Mouse (Mus musculus) CH12.LX (cell line): Measurements from ENCODE around the gene Adgrl3. TPM values are rescaled to one million over a fixed set of nuclear protein-coding genes. Genes with fewer than 3 reads are reported as not detected.

Experiments
- DNase-seq: peaks from one replicate; pipeline ENCODE4 v3.0.0-alpha.2; 2013; ENCODE audit errors: extremely low read depth
- H3K27ac ChIP-seq: 2 replicates; pipeline ENCODE4 v1.5.1; 2012; ENCODE audit warnings: low read depth, mild to moderate bottlenecking, control low read depth, moderate library complexity; ENCODE audit not compliant: insufficient read depth
- H3K27me3 ChIP-seq: replicated peaks from 2 replicates; pipeline ENCODE3; 2012; ENCODE audit warnings: inconsistent platforms
- H3K36me3 ChIP-seq, 2 experiments: replicated peaks in 1 of 2; 2 replicates each; pipeline versions ENCODE3 to v1.6.1; 2012; ENCODE audit warnings: inconsistent platforms in 1 of 2, low read length in 1 of 2, mild to moderate bottlenecking in 1 of 2, mixed read lengths in 1 of 2, moderate library complexity in 1 of 2; ENCODE audit not compliant: control insufficient read depth in 1 of 2, insufficient read depth in 1 of 2
- H3K4me1 ChIP-seq, 2 experiments: 2 replicates each; pipeline ENCODE4 v1.6.1; 2012; ENCODE audit warnings: inconsistent platforms in 1 of 2, moderate library complexity in 1 of 2; ENCODE audit not compliant: insufficient read depth in 2 of 2, control insufficient read depth in 1 of 2
- H3K4me2 ChIP-seq: 2 replicates; pipeline ENCODE4 v1.6.1; 2012; ENCODE audit warnings: low read depth, mild to moderate bottlenecking, control low read depth; ENCODE audit not compliant: poor library complexity, insufficient read depth, severe bottlenecking
- H3K4me3 ChIP-seq, 3 experiments: fragments of 150-350 bp in 1 of 3; sonication (generic) in 1 of 3; replicated peaks in 1 of 3; 2 replicates each; pipeline versions ENCODE3 to v1.5.1; 2011 to 2012; ENCODE audit warnings: low read depth in 2 of 3, low read length in 2 of 3, mild to moderate bottlenecking in 2 of 3, moderate library complexity in 2 of 3, control low read depth in 1 of 3, improper control_type of control experiment in 1 of 3, inconsistent platforms in 1 of 3, mixed read lengths in 1 of 3; ENCODE audit not compliant: poor library complexity in 1 of 3
- H3K79me2 ChIP-seq: replicated peaks from 2 replicates; pipeline ENCODE4 v1.6.1; 2012; ENCODE audit warnings: mild to moderate bottlenecking, moderate library complexity; ENCODE audit not compliant: control insufficient read depth, poor library complexity, insufficient read depth, severe bottlenecking; ENCODE audit errors: extremely low read depth
- H3K9ac ChIP-seq: 2 replicates; pipeline ENCODE4 v1.6.1; 2012; ENCODE audit warnings: low read depth, mild to moderate bottlenecking, control low read depth, moderate library complexity; ENCODE audit not compliant: insufficient read depth
- H3K9me3 ChIP-seq: replicated peaks from 2 replicates; pipeline ENCODE3; 2012; ENCODE audit warnings: low read length, inconsistent platforms, mixed read lengths
- BHLHE40 ChIP-seq: IDR thresholded peaks from 2 replicates; pipeline ENCODE4 v1.6.1; 2011; ENCODE audit warnings: mild to moderate bottlenecking, low read depth, low read length, improper control_type of control experiment
- CHD1 ChIP-seq: IDR thresholded peaks from 2 replicates; pipeline ENCODE4 v1.6.1; 2012; ENCODE audit warnings: low read depth, low read length, improper control_type of control experiment, inconsistent platforms
- CTCF ChIP-seq, 2 experiments: IDR thresholded peaks in 1 of 2; conservative IDR thresholded peaks in 1 of 2; 2 replicates each; pipeline ENCODE4 v1.5.1; 2011 to 2012; ENCODE audit warnings: low read depth in 2 of 2, low read length in 2 of 2, improper control_type of control experiment in 1 of 2, inconsistent platforms in 1 of 2, mild to moderate bottlenecking in 1 of 2, moderate library complexity in 1 of 2
- ELF1 ChIP-seq: IDR thresholded peaks from 2 replicates; pipeline ENCODE4 v1.6.1; 2014; ENCODE audit warnings: low read depth, mild to moderate bottlenecking, inconsistent platforms, low read length, improper control_type of control experiment
- EP300 ChIP-seq: IDR thresholded peaks from 2 replicates; pipeline ENCODE4 v1.6.1; 2011; ENCODE audit warnings: low read length, improper control_type of control experiment
- ETS1 ChIP-seq: conservative IDR thresholded peaks from 2 replicates; pipeline ENCODE4 v1.6.1; 2012; ENCODE audit warnings: low read depth, mild to moderate bottlenecking, inconsistent platforms, low read length, improper control_type of control experiment, moderate library complexity
- GABPA ChIP-seq: IDR thresholded peaks from 2 replicates; pipeline ENCODE4 v1.6.1; 2012; ENCODE audit warnings: low read depth, low read length, improper control_type of control experiment, inconsistent platforms; ENCODE audit not compliant: insufficient replicate concordance
- JUN ChIP-seq: IDR thresholded peaks from 2 replicates; pipeline ENCODE4 v1.6.1; 2011; ENCODE audit warnings: low read depth, mild to moderate bottlenecking, low read length, improper control_type of control experiment, moderate library complexity; ENCODE audit not compliant: insufficient read depth
- JUND ChIP-seq: conservative IDR thresholded peaks from 2 replicates; pipeline ENCODE4 v1.6.1; 2011; ENCODE audit warnings: low read depth, low read length, improper control_type of control experiment
- MAFK ChIP-seq: IDR thresholded peaks from 2 replicates; pipeline ENCODE4 v1.6.1; 2011; ENCODE audit warnings: low read length, improper control_type of control experiment; ENCODE audit not compliant: insufficient replicate concordance
- MAX ChIP-seq: IDR thresholded peaks from 2 replicates; pipeline ENCODE4 v1.6.1; 2011; ENCODE audit warnings: low read length, improper control_type of control experiment
- MXI1 ChIP-seq: IDR thresholded peaks from 2 replicates; pipeline ENCODE4 v1.6.1; 2011; ENCODE audit warnings: mild to moderate bottlenecking, low read depth, low read length, improper control_type of control experiment
- MYC ChIP-seq: IDR thresholded peaks from 2 replicates; pipeline ENCODE4 v1.6.1; 2011; ENCODE audit warnings: low read depth, mild to moderate bottlenecking, improper control_type of control experiment, low read length
- NELFE ChIP-seq: IDR thresholded peaks from 2 replicates; pipeline ENCODE4 v1.6.1; 2011; ENCODE audit warnings: low read depth, low read length, improper control_type of control experiment
- PAX5 ChIP-seq: IDR thresholded peaks from 2 replicates; pipeline ENCODE4 v1.6.1; 2012; ENCODE audit warnings: low read length, inconsistent platforms, mixed read lengths
- RAD21 ChIP-seq: IDR thresholded peaks from 2 replicates; pipeline ENCODE4 v1.6.1; 2011; ENCODE audit warnings: low read depth, mild to moderate bottlenecking, low read length, improper control_type of control experiment, moderate library complexity
- RCOR1 ChIP-seq: conservative IDR thresholded peaks from 2 replicates; pipeline ENCODE4 v1.6.1; 2012; ENCODE audit warnings: low read depth, mild to moderate bottlenecking, inconsistent platforms, low read length, improper control_type of control experiment
- SIN3A ChIP-seq: IDR thresholded peaks from 2 replicates; pipeline ENCODE4 v1.6.1; 2012; ENCODE audit warnings: low read length, improper control_type of control experiment, inconsistent platforms
- SMC3 ChIP-seq: IDR thresholded peaks from 2 replicates; pipeline ENCODE4 v1.6.1; 2011; ENCODE audit warnings: low read depth, low read length, improper control_type of control experiment
- ZKSCAN1 ChIP-seq: IDR thresholded peaks from 2 replicates; pipeline ENCODE4 v1.6.1; 2012; ENCODE audit warnings: low read depth, inconsistent platforms, low read length, improper control_type of control experiment, borderline replicate concordance
- ZMIZ1 ChIP-seq: IDR thresholded peaks from 2 replicates; pipeline ENCODE4 v1.6.1; 2012; ENCODE audit warnings: low read depth, mild to moderate bottlenecking, inconsistent platforms, low read length, improper control_type of control experiment
- ZNF384 ChIP-seq: IDR thresholded peaks from 2 replicates; pipeline ENCODE4 v1.6.1; 2012; ENCODE audit warnings: low read depth, low read length, improper control_type of control experiment, inconsistent platforms
- dilution Hi-C: fragments of 300-500 bp; cut with MboI; formaldehyde crosslinking; loops from 2 replicates; pipeline ENCODE4 v1.14.3; 2020; ENCODE audit warnings: low sequenced_read_pairs; ENCODE audit not compliant: extremely low pct_unique_long_range_greater_than_20kb, extremely low pct_ligation_motif_present
- in situ Hi-C: fragments of 300-500 bp; cut with MboI; formaldehyde crosslinking; loops from 3 replicates; pipeline ENCODE4 v1.14.3; 2019; ENCODE audit warnings: low sequenced_read_pairs, low pct_ligation_motif_present, low pct_unique_long_range_greater_than_20kb, mixed read lengths
- polyA plus RNA-seq: library from polyadenylated mRNA; unstranded; fragments of >175 nt; gene quantifications from 2 replicates; pipeline ENCODE4 v1.2.1, GENCODE M21; 2012; ENCODE audit warnings: low read depth; ENCODE audit not compliant: insufficient read length
- total RNA-seq, 2 experiments: library from RNA; depleted of rRNA; stranded (reverse); fragments of 300-350 nt in 1 of 2; fragments of >200 nt in 1 of 2; gene quantifications; 2 replicates each; pipeline ENCODE4 v1.2.3; 2012 to 2014

The Adgrl3 gene
- total and polyA plus RNA-seq, 3 experiments, result 0.13 TPM; not detected in 2

DNA sequence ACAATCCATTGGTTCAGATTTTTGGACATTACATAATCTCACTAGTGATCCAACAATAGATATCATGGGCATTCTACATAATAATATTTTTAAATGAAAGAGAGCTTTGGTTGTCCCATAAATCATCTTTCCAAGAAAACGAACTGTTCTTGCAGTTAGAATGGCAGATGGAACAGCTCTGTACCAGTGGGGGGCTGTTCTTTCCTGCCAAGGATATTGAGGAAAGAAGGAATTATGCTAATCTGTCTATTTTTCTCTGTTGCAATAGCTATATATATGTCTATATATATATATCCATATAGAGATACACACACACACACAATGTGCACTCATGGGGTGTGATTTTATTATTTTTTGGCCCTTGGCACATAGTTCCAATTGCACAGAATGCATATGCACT is 116.5 kb downstream of the Adgrl3 start:
- in situ Hi-C loops, result no loop called here
- Histone ChIP-seq H3K36me3 (no peaks in the 10 kb centered on the region), H3K9me3 (no peaks in the 10 kb centered on the region), H3K27me3 (no peaks in the 10 kb centered on the region), H3K79me2 (no peaks in the 10 kb centered on the region), H3K4me3 (no peak overlapping the region), H3K27ac (no peak overlapping the region), H3K4me2 (no peak overlapping the region), H3K4me1 (no peaks in the 10 kb centered on the region), H3K9ac (no peak overlapping the region)
- DNase-seq, result no peak
- dilution Hi-C loops, result no loop called here
- no peak for TF ChIP-seq EP300
- no peak for TF ChIP-seq SIN3A
- TF ChIP-seq BHLHE40, result no peak
- TF ChIP-seq MAFK, result no peak
- TF ChIP-seq RAD21, result no peak
- TF ChIP-seq ZNF384, result no peak
- no peak for TF ChIP-seq RCOR1
- no peak for TF ChIP-seq CHD1
- no peak for TF ChIP-seq PAX5
- no peak for TF ChIP-seq ELF1
- no peak for TF ChIP-seq CTCF (conservative IDR thresholded peaks at IDR 0.05 in 1 of 2, IDR thresholded peaks at IDR 0.05 in 1 of 2; ENCODE audit: low read depth in 2 of 2, low read length in 2 of 2)
- TF ChIP-seq NELFE, result no peak
- TF ChIP-seq ZKSCAN1, result no peak
- TF ChIP-seq ZMIZ1, result no peak
- TF ChIP-seq ETS1, result no peak
- no peak for TF ChIP-seq GABPA
- TF ChIP-seq MXI1, result no peak
- TF ChIP-seq MYC, result no peak
- no peak for TF ChIP-seq SMC3
- TF ChIP-seq JUND, result no peak

GRCm38 (mm10) chr5:81155791-81156190 is 135.9 kb downstream of the Adgrl3 start:
- dilution Hi-C loops, result no loop called here

More at GRCm38 (mm10) chr5:81155791-81156190, 135.9 kb downstream of the Adgrl3 start:
- no peak overlapping the region for H3K4me3 ChIP-seq
- DNase-seq, result no peak
- no peaks in the 10 kb centered on the region for H3K79me2 ChIP-seq
- no peak overlapping the region for H3K27ac ChIP-seq
- H3K4me1 ChIP-seq, result no peaks in the 10 kb centered on the region
- no peaks in the 10 kb centered on the region for H3K27me3 ChIP-seq
- TF ChIP-seq JUN (no peak), MAX (no peak)
- TF ChIP-seq, all 38 proteins: peak for 0
- in situ Hi-C loops, result no loop called here
- no peak overlapping the region for H3K4me2 ChIP-seq
- no peaks in the 10 kb centered on the region for H3K36me3 ChIP-seq
- H3K9me3 ChIP-seq, result no peaks in the 10 kb centered on the region
- H3K9ac ChIP-seq, result no peak overlapping the region
